ENCODE assay signal across 13 mouse cellular contexts in genomic region chr19:43609458-43610330, GRCm38 (mm10). TPM values are rescaled to one million over a fixed set of nuclear protein-coding genes. Genes with fewer than 3 reads are reported as not detected.
A peak's percentile ranks its signal among the peaks of the same experiment; 100 is the strongest.
DNase-seq lines count a peak whose midpoint lies in the region; ATAC-seq lines count a peak whose summit lies in the region.
"Had no signal": no experiment of that assay in that cellular context is flagged by ENCODE, and none has a peak within 500 bp of the region (broad histone marks: within the 10 kb centered on the region; RNA-seq: fewer than 3 reads in every experiment).

No protein-coding gene starts in this region.

- peak overlapping the region; percentile 23; the same call in 1 of the 2 replicates for H3K4me2 ChIP-seq in forebrain, embryonic 13.5 days
- no peak overlapping the region for H3K4me2 ChIP-seq in forebrain, embryonic 14.5 days (ENCODE audit: low read length)
- H3K4me2 ChIP-seq in midbrain, embryonic 11.5 days = no peak overlapping the region
- H3K4me2 ChIP-seq in midbrain, embryonic 13.5 days (replicated peaks) = no peak overlapping the region
- peak overlapping the region; percentile 33 for H3K4me2 ChIP-seq in stomach, embryonic 15.5 days
- H3K4me2 ChIP-seq: neural tube, embryonic 12.5 days had no signal

- no peak overlapping the region for H3K27ac ChIP-seq in forebrain, embryonic 13.5 days
- no peak overlapping the region for H3K27ac ChIP-seq in forebrain, embryonic 14.5 days (ENCODE audit: low read depth, low read length)
- no peak overlapping the region for H3K27ac ChIP-seq in midbrain, embryonic 11.5 days (ENCODE audit: low read depth, low read length)
- H3K27ac ChIP-seq in midbrain, embryonic 13.5 days = no peak overlapping the region
- no peak overlapping the region for H3K27ac ChIP-seq in stomach, embryonic 15.5 days
- H3K27ac ChIP-seq: kidney, postnatal 0 days; neural tube, embryonic 12.5 days had no signal

- peaks cover 95% of the 10 kb centered on the region for H3K27me3 ChIP-seq in forebrain, embryonic 13.5 days
- peaks cover 74% of the 10 kb centered on the region for H3K27me3 ChIP-seq in forebrain, embryonic 14.5 days (replicated peaks; ENCODE audit: control insufficient read depth, insufficient read depth, low read length)
- H3K27me3 ChIP-seq in midbrain, embryonic 11.5 days (ENCODE audit: control insufficient read depth, insufficient read depth, low read length) = peaks cover 92% of the 10 kb centered on the region
- H3K27me3 ChIP-seq in midbrain, embryonic 13.5 days = peaks cover 98% of the 10 kb centered on the region
- peaks cover 80% of the 10 kb centered on the region for H3K27me3 ChIP-seq in stomach, embryonic 15.5 days (replicated peaks)

- no peak for DNase-seq in forebrain, embryonic 14.5 days (ENCODE audit: low spot score)
- peak; percentile 95 for DNase-seq in midbrain, embryonic 11.5 days (ENCODE audit: low spot score, missing footprints)
- DNase-seq in induced T-regulatory cell, adult 2 months (ENCODE audit: low read depth) = peak; percentile 12
- no peak for DNase-seq in spleen, adult 12 weeks (ENCODE audit: low spot score)
- DNase-seq in lung, adult 18-20 months = no peak
- DNase-seq: cerebellum, adult 8-10 months had no signal

- H3K9ac ChIP-seq in forebrain, embryonic 13.5 days = no peak overlapping the region
- no peak overlapping the region for H3K9ac ChIP-seq in forebrain, embryonic 14.5 days (ENCODE audit: low read length)
- no peak overlapping the region for H3K9ac ChIP-seq in midbrain, embryonic 11.5 days (ENCODE audit: low read length)
- H3K9ac ChIP-seq in midbrain, embryonic 13.5 days (replicated peaks) = no peak overlapping the region
- H3K9ac ChIP-seq in stomach, embryonic 15.5 days = no peak overlapping the region
- H3K9ac ChIP-seq: heart, embryonic 12.5 days; neural tube, embryonic 12.5 days had no signal

- H3K4me1 ChIP-seq in forebrain, embryonic 13.5 days = peaks cover 34% of the 10 kb centered on the region
- H3K4me1 ChIP-seq in forebrain, embryonic 14.5 days (ENCODE audit: control insufficient read depth, insufficient read depth, low read length) = peaks cover 6% of the 10 kb centered on the region; the same call in 1 of the 2 replicates
- H3K4me1 ChIP-seq in midbrain, embryonic 11.5 days (ENCODE audit: control insufficient read depth, insufficient read depth, low read length) = peaks cover 20% of the 10 kb centered on the region
- peaks cover 28% of the 10 kb centered on the region for H3K4me1 ChIP-seq in midbrain, embryonic 13.5 days (replicated peaks)
- H3K4me1 ChIP-seq in stomach, embryonic 15.5 days = peaks cover 12% of the 10 kb centered on the region

- no peaks in the 10 kb centered on the region for H3K36me3 ChIP-seq in forebrain, embryonic 13.5 days (ENCODE audit: poor library complexity, severe bottlenecking)
- no peaks in the 10 kb centered on the region for H3K36me3 ChIP-seq in forebrain, embryonic 14.5 days (ENCODE audit: control insufficient read depth, insufficient read depth, low read length)
- H3K36me3 ChIP-seq in midbrain, embryonic 11.5 days (ENCODE audit: control insufficient read depth, insufficient read depth, low read length) = no peaks in the 10 kb centered on the region
- no peaks in the 10 kb centered on the region for H3K36me3 ChIP-seq in midbrain, embryonic 13.5 days
- H3K36me3 ChIP-seq in stomach, embryonic 15.5 days = no peaks in the 10 kb centered on the region
- H3K36me3 ChIP-seq: heart, embryonic 12.5 days; neural tube, embryonic 12.5 days had no signal

- no peak for ATAC-seq in forebrain, embryonic 13.5 days
- no peak for ATAC-seq in forebrain, embryonic 14.5 days
- no peak for ATAC-seq in midbrain, embryonic 11.5 days (ENCODE audit: low FRiP score)
- no peak for ATAC-seq in midbrain, embryonic 13.5 days
- ATAC-seq in stomach, embryonic 15.5 days (ENCODE audit: insufficient read depth, low FRiP score, low read depth) = no peak

- no peaks in the 10 kb centered on the region for H3K9me3 ChIP-seq in forebrain, embryonic 13.5 days (replicated peaks)
- no peaks in the 10 kb centered on the region for H3K9me3 ChIP-seq in forebrain, embryonic 14.5 days (replicated peaks; ENCODE audit: control insufficient read depth, low read length)
- no peaks in the 10 kb centered on the region for H3K9me3 ChIP-seq in midbrain, embryonic 11.5 days (ENCODE audit: control insufficient read depth, low read length)
- H3K9me3 ChIP-seq in midbrain, embryonic 13.5 days = no peaks in the 10 kb centered on the region
- no peaks in the 10 kb centered on the region for H3K9me3 ChIP-seq in stomach, embryonic 15.5 days
- H3K9me3 ChIP-seq: heart, embryonic 12.5 days; neural tube, embryonic 12.5 days had no signal

- no peak overlapping the region for H3K4me3 ChIP-seq in forebrain, embryonic 13.5 days
- no peak overlapping the region for H3K4me3 ChIP-seq in forebrain, embryonic 14.5 days (ENCODE audit: low read depth, low read length)
- H3K4me3 ChIP-seq in midbrain, embryonic 11.5 days (ENCODE audit: low read depth, low read length) = no peak overlapping the region
- H3K4me3 ChIP-seq in midbrain, embryonic 13.5 days (replicated peaks) = no peak overlapping the region
- peak overlapping the region; percentile 41 for H3K4me3 ChIP-seq in stomach, embryonic 15.5 days (replicated peaks)
- H3K4me3 ChIP-seq: neural tube, embryonic 12.5 days had no signal

- 5% methylated on average over 25 of the region's 25 CpGs for WGBS in forebrain, embryonic 13.5 days
- WGBS in forebrain, embryonic 14.5 days = 6% methylated on average over 25 of the region's 25 CpGs
- 0% methylated on average over 25 of the region's 25 CpGs for WGBS in midbrain, embryonic 11.5 days
- WGBS in midbrain, embryonic 13.5 days = 1% methylated on average over 25 of the region's 25 CpGs
- WGBS in stomach, embryonic 15.5 days = 3% methylated on average over 25 of the region's 25 CpGs

RNA-seq across cellular contexts. Expression of gene Nkx2-3, which starts 2.4 kb away (rescaled TPM):
- 4.8 and 5.2 TPM in 2 replicates for polyA plus RNA-seq in forebrain, embryonic 13.5 days (2015; fragmentation: Nextera tagmentation; extraction: Ambion mirVana)
- 4.1 and 4.6 TPM in 2 replicates for polyA plus RNA-seq in forebrain, embryonic 14.5 days (2014; fragmentation: Nextera tagmentation; extraction: Ambion mirVana)
- polyA plus RNA-seq in midbrain, embryonic 11.5 days (2014; fragmentation: Nextera tagmentation; extraction: Ambion mirVana) = 0.60 and 0.77 TPM in 2 replicates
- polyA plus RNA-seq in midbrain, embryonic 13.5 days (2015; fragmentation: Nextera tagmentation; extraction: Ambion mirVana) = 0.85 and 1.0 TPM in 2 replicates
- polyA plus RNA-seq in stomach, embryonic 15.5 days (2015; fragmentation: Nextera tagmentation; extraction: Ambion mirVana) = 26.3 and 31.4 TPM in 2 replicates
- polyA plus RNA-seq: heart, embryonic 12.5 days; kidney, postnatal 0 days; lung, embryonic 16.5 days; neural tube, embryonic 12.5 days had no signal

Comparison
In these comparisons a context has a peak if more than half of its experiments do, and no peak if none do; other contexts are left out.
1. H3K4me2 ChIP-seq: peak in forebrain, embryonic 13.5 days (single experiment) and stomach, embryonic 15.5 days (single experiment); none in forebrain, embryonic 14.5 days (single experiment), midbrain, embryonic 11.5 days (single experiment) and midbrain, embryonic 13.5 days (single experiment).
2. DNase-seq: peak in midbrain, embryonic 11.5 days (single experiment) and induced T-regulatory cell, adult 2 months (single experiment); none in forebrain, embryonic 14.5 days (single experiment), spleen, adult 12 weeks (single experiment) and lung, adult 18-20 months (0 of 2).